Mouse (Mus musculus) liver, embryonic 14.5 days (tissue): ENCODE data around the gene Itga6.

Experiments used
- CTCF ChIP-seq: IDR thresholded peaks from 2 replicates; pipeline ENCODE4 v1.5.1; 2016; ENCODE audit warnings: antibody characterized with exemption, low read depth, control low read depth
- EP300 ChIP-seq: IDR thresholded peaks from 2 replicates; pipeline ENCODE4 v1.6.1; 2016; ENCODE audit warnings: antibody characterized with exemption, low read depth

GRCm38 (mm10) chr2:71786060-71786459 is 40.6 kb downstream of the Itga6 start:
- no peak for TF ChIP-seq CTCF
- TF ChIP-seq EP300: no peak
